Mouse (Mus musculus) spleen, adult 2 months (tissue): ENCODE measurements around the gene Mgl2.

Experiments used
- CTCF ChIP-seq: fragments of 200-500 bp; IDR thresholded peaks from 2 replicates; pipeline ENCODE4 v1.5.1; 2011; ENCODE audit warnings: mild to moderate bottlenecking, inconsistent platforms; ENCODE audit not compliant: insufficient read depth, insufficient read length, insufficient replicate concordance; ENCODE audit errors: extremely low read depth
- POLR2A ChIP-seq: fragments of 200-500 bp; IDR thresholded peaks from 2 replicates; pipeline ENCODE4 v1.6.1; 2011; ENCODE audit warnings: low read depth, low read length, inconsistent platforms

DNA sequence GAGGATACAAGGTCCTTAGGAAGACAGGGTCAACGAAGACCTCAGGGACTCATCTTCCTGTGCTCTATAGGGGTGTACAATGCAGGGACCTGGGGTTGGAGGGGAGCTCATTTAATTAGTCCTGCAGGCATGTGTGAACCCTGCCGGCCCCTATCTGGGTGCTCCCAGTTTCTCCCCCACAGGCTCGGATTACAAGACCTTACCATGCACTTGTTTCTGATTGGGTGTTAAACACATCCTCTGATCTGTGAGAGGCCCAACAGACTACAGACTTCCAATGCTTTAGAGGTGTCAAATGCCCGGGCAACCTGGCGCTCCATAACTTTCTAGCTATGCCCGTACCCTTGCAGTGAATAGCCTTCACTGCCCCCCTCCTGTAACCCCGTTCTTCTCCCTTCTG, 38.0 kb downstream of the Mgl2 start:
- no peak for TF ChIP-seq CTCF
- no peak for TF ChIP-seq POLR2A
